Mouse (Mus musculus) gastrocnemius, adult 2 months (tissue): ENCODE data around the gene Ccdc57. TPM values are rescaled to one million over a fixed set of nuclear protein-coding genes. Genes with fewer than 3 reads are reported as not detected.
A peak's percentile ranks its signal among the peaks of the same experiment; 100 is the strongest.
"Not testable (repeated sequence)": the region's sequence is repeated elsewhere in the genome, so short reads cannot be mapped to it uniquely, and the experiment has no call there.

Experiments used
- DNase-seq: peaks from one replicate; pipeline ENCODE4 v3.0.0; 2022
- H3K27ac ChIP-seq: fragments of 200-600 bp; 2 replicates; pipeline ENCODE4 v1.8.1; 2022; ENCODE audit warnings: mild to moderate bottlenecking
- H3K4me3 ChIP-seq: fragments of 200-600 bp; 2 replicates; pipeline ENCODE4 v1.8.1; 2022; ENCODE audit warnings: mild to moderate bottlenecking, moderate library complexity
- CTCF ChIP-seq: fragments of 200-600 bp; IDR thresholded peaks from 2 replicates; pipeline ENCODE4 v1.8.1; 2022; ENCODE audit warnings: antibody characterized with exemption, mild to moderate bottlenecking, moderate library complexity
- intact Hi-C: fragments of 180-260 bp; cut with DNase I; formaldehyde crosslinking; loops from one replicate; pipeline ENCODE4 v1.15.1; 2025
- total RNA-seq, 2 experiments: library from RNA; stranded (reverse); gene quantifications; 2 replicates each; pipeline ENCODE4 v1.2.3; 2021

The Ccdc57 gene
- total RNA-seq, 2 experiments from 2014 or later = 3.4 to 3.6 TPM

DNA sequence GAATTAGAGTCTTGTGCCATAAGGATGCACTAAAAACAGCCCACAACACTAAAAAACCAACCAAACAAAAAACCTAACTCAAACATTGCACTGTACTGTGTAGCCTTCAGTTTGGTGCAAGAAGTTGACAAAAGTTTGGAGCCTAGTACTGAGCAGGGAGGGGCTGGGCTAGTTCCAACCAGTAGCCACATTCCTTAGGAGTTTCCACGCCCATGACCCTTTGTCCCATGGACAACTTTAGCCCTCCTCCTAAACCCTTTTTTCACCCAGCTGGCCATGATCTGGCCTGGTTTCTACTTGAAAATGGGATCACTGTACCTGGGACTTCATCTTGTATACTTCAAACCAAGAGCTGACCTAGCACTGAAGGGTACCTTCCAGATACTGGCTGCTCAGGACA lies 81.5 kb downstream of the Ccdc57 start:
- intact Hi-C loops = no loop called here
- no peak for DNase-seq
- peak overlapping the region; percentile 9 for H3K27ac ChIP-seq
- no peak overlapping the region for H3K4me3 ChIP-seq
- no peak for TF ChIP-seq CTCF

GRCm38 (mm10) chr11:120850331-120851030 lies 82.2 kb downstream of the Ccdc57 start:
- intact Hi-C loops = no loop called here
- Histone ChIP-seq H3K4me3 (no peak overlapping the region), H3K27ac (peak overlapping the region; percentile 16)
- no peak for DNase-seq
- TF ChIP-seq CTCF = no peak

DNA sequence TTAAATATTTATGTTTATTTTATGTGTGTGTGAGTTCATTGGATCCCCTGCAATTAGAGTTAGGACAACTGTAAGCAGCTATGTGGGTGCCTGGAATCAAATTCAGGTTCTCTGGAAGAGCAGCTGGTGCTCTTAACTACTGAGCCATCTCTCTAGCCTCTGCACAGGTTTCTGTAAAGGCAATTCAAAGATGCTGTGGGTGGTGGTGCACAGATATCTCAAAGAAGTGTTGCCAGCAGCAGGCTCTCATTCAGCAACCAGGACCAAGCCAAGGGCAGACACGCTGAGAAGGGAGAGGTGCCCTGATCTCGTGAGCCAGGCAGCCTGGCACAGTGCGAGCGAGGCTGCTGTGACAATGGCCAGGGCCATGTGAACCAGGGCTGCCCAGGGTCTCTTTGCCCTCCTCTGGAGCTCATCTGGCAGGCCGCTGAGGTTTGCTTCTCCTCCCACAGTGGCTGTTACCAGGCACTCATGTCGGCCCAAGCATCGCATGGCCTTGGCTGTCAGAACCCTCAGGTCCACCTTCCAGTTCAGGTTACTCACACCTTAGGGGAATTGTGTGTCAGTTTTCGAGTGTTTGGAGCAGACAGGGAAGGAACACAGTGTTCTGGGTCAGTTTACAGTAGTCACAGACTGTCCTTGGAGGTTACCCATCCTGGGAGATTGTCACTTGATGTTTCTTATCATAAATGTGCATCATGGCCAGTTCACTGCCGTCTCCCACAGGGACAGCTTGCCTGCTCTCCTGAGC lies 85.8 kb downstream of the Ccdc57 start:
- intact Hi-C loops = no loop called here
- H3K27ac ChIP-seq = peak overlapping the region; percentile 46; the same call in 1 of the 2 replicates

GRCm38 (mm10) chr11:120844329-120844728 lies 88.3 kb downstream of the Ccdc57 start:
- no peak for TF ChIP-seq CTCF
- Histone ChIP-seq H3K4me3 (no peak overlapping the region), H3K27ac (no peak overlapping the region)
- intact Hi-C loops = no loop called here
- DNase-seq = no peak

More for the DNA sequence above, 85.8 kb downstream of the Ccdc57 start:
- no peak overlapping the region for H3K4me3 ChIP-seq
- peak; percentile 41 for DNase-seq
- TF ChIP-seq CTCF = no peak

GRCm38 (mm10) chr11:120833555-120834280 lies 99.0 kb downstream of the Ccdc57 start:
- DNase-seq = no peak
- Histone ChIP-seq H3K4me3 (no peak overlapping the region), H3K27ac (no peak overlapping the region)
- TF ChIP-seq CTCF = no peak
- intact Hi-C loops = no loop called here

- H3K4me3 ChIP-seq, H3K27ac ChIP-seq, intact Hi-C loops, DNase-seq: not testable (repeated sequence)
These were observed 99.7 kb downstream of the Ccdc57 start for GRCm38 (mm10) chr11:120832962-120833361.

DNA sequence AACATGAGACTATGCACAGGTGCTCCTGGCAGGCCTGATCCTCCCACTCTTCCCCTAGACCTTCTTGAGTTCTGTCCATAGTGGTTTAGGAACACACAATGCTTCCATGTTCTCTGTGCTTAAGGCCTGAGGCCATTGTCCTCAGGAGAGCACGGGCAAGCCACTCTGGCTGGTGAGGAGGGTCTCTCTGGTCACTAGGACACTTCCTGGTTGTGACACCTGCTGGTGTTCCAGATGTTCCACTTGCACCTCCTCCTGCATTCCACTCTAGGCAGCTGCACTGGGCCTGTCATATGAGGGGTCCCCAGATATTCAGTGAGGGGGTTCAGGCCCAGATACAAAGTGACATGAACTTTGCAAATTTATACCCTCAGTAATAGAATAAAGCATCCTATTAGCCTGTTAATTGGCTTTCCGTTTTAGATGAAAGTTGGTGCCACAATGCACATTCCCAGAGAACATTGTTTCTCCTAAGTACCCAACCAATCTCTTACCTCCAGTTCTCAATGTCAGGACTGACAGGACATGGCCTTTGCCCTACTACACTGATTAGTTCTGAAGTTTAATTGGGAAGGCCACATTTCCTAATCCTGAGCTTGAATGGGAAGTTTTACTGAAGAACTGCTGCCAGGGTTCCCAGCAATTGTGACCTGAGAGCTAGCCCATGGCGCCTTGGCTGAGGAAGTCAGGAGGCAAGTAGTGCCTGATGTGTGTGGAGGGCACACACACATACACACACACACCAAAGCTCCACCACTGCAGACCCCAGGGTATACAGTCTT lies 100.8 kb downstream of the Ccdc57 start:
- TF ChIP-seq CTCF = no peak
- Histone ChIP-seq H3K27ac (no peak overlapping the region), H3K4me3 (no peak overlapping the region)
- DNase-seq = no peak
- intact Hi-C loops = no loop called here

DNA sequence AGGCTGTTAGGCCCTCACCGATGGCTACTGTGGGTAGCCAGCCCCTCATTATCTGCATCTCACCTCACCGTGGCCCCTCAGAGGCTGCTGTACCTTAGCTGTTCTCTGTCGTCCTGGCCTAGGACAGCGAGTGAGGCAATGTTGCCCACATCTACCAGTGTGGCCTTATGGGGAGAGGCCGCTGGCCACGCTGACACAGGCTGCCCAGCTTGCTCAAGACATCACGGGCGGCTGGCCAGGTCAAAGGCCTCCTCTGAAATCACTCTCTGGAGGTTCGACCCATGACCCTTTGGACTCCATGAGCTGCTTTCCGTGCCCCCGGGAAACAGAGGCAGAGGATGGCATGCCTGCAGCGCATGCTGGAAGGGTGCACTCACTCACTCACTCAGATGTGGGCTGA lies 102.0 kb downstream of the Ccdc57 start:
- TF ChIP-seq CTCF = no peak
- no peak overlapping the region for H3K4me3 ChIP-seq
- intact Hi-C loops = no loop called here
- H3K27ac ChIP-seq = no peak overlapping the region
- DNase-seq = no peak

DNA sequence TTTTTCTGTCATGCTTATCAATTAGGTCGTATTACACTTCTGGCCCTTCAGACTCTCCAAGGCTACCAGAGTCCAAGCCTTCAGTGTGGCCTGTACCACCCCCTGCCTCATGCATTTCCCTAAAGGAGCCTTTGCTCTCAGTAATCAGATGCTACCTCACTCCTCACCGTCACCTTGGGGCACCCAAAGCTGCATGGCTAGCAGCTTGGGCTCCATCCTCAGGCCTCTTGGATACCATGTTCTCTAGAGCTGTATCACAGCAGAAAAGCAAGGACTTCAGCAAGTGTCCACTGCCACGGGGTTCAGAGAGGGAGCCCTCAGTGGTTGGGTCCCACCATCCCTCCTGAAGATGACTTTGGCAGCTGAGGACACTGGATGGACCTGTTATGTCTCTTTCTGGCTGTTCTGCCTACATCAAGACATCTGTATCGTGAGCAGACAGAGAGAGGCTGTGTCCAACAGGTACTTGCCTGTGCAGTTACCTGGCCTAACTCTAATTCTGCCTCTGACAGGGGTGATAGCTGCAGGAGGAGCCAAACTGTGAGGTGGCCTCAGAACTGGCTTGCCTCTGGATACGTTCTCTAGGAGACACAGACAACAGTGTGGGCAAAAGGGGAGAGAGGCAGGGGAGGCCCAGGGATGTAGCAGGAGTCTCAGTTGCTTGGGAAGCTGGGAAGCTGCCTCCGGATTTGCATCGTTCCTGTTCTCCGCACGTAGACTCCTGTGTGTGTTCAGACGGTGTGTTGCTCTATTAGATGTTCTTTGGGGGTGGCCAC lies 102.7 kb downstream of the Ccdc57 start:
- no peak overlapping the region for H3K27ac ChIP-seq
- no peak for DNase-seq
- intact Hi-C loops = no loop called here
- no peak overlapping the region for H3K4me3 ChIP-seq
- no peak for TF ChIP-seq CTCF

- intact Hi-C loops = no loop called here
- TF ChIP-seq CTCF = no peak
- H3K27ac ChIP-seq = no peak overlapping the region
- H3K4me3 ChIP-seq = no peak overlapping the region
- DNase-seq = no peak
These were observed 104.3 kb downstream of the Ccdc57 start for GRCm38 (mm10) chr11:120828416-120828815.

DNA sequence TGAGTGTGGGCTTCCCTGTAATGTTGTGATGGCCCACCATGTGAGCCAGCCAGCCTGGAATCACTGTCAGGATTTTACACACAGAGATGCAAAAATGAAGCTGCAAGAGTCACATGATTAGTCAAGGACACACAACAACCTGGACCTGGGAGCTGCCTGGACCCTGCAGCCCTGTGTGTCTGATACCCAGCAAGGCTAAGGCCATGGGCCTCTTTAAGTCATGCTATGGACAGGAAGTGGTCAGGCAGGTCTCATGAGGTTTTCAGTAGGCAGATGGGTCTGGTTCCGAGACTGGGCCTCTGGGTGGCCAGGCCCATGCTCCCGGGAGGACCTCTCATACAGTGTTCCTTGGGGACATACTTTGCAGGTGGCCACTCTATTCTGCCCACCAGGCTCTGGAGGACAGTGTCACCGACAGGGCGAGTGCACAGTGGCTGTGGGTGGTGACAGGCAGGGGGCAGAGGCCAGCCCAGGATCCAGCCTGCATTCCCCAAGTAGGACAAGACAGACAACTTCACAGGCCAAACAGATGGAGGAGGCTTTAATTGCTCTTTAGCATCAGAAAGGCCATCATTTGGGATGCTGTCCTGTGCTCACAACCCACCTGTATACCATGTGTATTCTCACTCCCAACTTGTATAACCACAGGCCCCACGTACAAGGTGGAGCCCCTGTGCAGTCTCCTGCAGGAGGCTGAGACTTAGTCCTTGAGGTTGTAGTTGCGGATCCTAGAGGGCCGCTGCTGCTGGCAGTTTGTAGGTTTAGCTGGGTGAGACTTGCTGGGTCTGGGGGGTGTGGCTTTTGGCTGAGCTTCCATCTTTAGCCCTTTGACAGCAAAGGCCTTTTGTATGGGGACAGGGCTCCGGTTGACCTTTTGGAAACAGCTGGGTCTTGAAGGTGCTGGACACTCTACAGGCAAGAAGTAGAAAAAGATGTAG lies 106.4 kb downstream of the Ccdc57 start:
- H3K27ac ChIP-seq = peak overlapping the region; percentile 85
- H3K4me3 ChIP-seq = no peak overlapping the region
- TF ChIP-seq CTCF = no peak
- intact Hi-C loops = no loop called here
- DNase-seq = no peak
